Mouse (Mus musculus): ENCODE data around the gene Hormad2. TPM values are rescaled to one million over a fixed set of nuclear protein-coding genes. Genes with fewer than 3 reads are reported as not detected.

Hormad2 gene
- polyA plus RNA-seq, 1 experiment from 2014 or later = 0.35 TPM

DNA sequence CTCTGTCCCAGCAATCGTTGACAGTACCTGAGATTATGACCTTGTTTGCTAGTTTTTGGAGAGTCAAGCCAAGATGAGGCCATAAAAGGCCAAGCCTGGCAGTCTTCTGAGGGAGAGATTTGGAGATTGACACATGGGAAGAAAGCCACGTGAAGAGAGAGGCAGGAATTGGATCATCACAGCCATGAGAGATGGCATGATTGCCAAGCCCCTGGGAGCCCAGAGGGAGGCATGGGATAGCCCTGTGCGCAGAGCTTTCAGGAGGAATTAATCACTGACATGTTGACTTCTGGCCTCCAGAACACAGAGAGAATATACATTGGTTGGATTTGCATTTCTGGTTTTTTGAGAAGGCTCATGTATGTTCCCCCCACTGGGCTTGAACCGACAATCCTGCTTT, 136.7 kb downstream of the Hormad2 start:
- Histone ChIP-seq H3K4me2 (ENCODE audit: low read depth, low read length) (no peak overlapping the region), H3K27me3 (ENCODE audit: control insufficient read depth, insufficient read depth, low read depth, low read length) (no peaks in the 10 kb centered on the region), H3K9me3 (ENCODE audit: control insufficient read depth, low read length) (no peaks in the 10 kb centered on the region), H3K36me3 (ENCODE audit: control insufficient read depth, insufficient read depth, low read length) (no peaks in the 10 kb centered on the region), H3K4me1 (replicated peaks; ENCODE audit: control insufficient read depth, insufficient read depth, low read length) (peaks cover 31% of the 10 kb centered on the region), H3K27ac (ENCODE audit: low read length) (no peak overlapping the region), H3K9ac (ENCODE audit: low read length) (no peak overlapping the region), H3K4me3 (ENCODE audit: low read length) (no peak overlapping the region)
- WGBS = 71% methylated on average over 4 of the region's 4 CpGs
- ATAC-seq (ENCODE audit: low read depth) = no peak

DNA sequence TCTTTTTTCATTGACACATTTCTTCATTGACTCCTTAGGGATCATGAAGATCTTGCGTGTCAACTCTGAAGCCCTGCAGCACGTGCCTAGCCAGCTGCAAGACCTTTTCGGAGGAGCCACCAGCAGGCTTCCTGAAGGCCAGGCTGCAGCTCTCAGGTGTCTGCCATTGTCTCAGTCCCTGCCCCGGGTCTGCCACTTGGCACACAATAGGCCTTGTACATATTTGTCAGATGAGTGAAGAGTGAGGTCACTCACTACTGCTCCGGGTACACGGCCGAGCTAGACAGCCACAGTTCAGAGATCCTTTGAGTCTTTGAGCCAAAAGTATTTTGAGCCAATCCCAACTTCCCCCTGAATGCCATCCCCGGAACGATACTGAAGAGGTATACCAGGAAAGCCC, 137.9 kb downstream of the Hormad2 start:
- Histone ChIP-seq H3K27me3 (ENCODE audit: control insufficient read depth, insufficient read depth, low read depth, low read length) (no peaks in the 10 kb centered on the region), H3K4me2 (ENCODE audit: low read depth, low read length) (no peak overlapping the region), H3K36me3 (ENCODE audit: control insufficient read depth, insufficient read depth, low read length) (no peaks in the 10 kb centered on the region), H3K4me1 (replicated peaks; ENCODE audit: control insufficient read depth, insufficient read depth, low read length) (peaks cover 30% of the 10 kb centered on the region), H3K9ac (ENCODE audit: low read length) (no peak overlapping the region), H3K27ac (ENCODE audit: low read length) (no peak overlapping the region), H3K4me3 (ENCODE audit: low read length) (no peak overlapping the region), H3K9me3 (ENCODE audit: control insufficient read depth, low read length) (no peaks in the 10 kb centered on the region)
- ATAC-seq (ENCODE audit: low read depth) = no peak
- 34% methylated on average over 9 of the region's 9 CpGs for WGBS

DNA sequence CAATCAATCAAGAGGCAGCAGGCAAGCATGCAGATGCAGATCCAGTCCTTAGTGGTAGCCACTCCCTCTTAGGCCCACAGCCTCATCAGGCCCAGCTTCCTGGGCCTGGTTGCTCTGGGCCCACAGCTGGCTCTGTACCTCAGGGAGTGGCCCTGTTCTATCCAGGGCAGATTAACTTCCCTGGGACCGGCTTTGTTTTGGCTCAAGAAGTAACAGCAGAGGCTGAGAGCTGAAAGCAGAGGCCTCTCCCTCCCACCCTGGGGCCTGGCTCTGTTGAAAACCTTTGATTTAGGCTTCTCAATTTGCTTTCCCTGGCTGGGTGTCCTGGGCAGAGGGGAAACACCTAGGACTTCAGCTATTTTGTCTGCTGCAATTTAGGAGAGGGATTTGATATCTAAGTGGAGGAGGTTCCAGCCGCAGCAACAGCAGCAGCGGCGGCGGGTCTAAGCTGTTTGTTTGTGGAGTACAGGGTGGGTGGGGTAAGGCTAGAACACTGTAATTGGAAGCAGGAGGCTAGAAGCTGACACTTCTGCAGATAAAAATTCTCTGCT, 138.5 kb downstream of the Hormad2 start:
- WGBS = 52% methylated on average over 5 of the region's 5 CpGs
- H3K4me3 ChIP-seq (ENCODE audit: low read length) = no peak overlapping the region
- H3K9ac ChIP-seq (ENCODE audit: low read length) = 0 out of 2 replicates have a peak overlapping the region, but pooled peaks have one; percentile 26
- no peaks in the 10 kb centered on the region for H3K36me3 ChIP-seq (ENCODE audit: control insufficient read depth, insufficient read depth, low read length)
- no peak overlapping the region; the same call in 1 of the 2 replicates for H3K27ac ChIP-seq (ENCODE audit: low read length)
- H3K4me1 ChIP-seq (replicated peaks; ENCODE audit: control insufficient read depth, insufficient read depth, low read length) = peaks cover 27% of the 10 kb centered on the region
- no peak for ATAC-seq (ENCODE audit: low read depth)
- H3K4me2 ChIP-seq (ENCODE audit: low read depth, low read length) = no peak overlapping the region
- no peaks in the 10 kb centered on the region for H3K27me3 ChIP-seq (ENCODE audit: control insufficient read depth, insufficient read depth, low read depth, low read length)
- H3K9me3 ChIP-seq (ENCODE audit: control insufficient read depth, low read length) = no peaks in the 10 kb centered on the region

DNA sequence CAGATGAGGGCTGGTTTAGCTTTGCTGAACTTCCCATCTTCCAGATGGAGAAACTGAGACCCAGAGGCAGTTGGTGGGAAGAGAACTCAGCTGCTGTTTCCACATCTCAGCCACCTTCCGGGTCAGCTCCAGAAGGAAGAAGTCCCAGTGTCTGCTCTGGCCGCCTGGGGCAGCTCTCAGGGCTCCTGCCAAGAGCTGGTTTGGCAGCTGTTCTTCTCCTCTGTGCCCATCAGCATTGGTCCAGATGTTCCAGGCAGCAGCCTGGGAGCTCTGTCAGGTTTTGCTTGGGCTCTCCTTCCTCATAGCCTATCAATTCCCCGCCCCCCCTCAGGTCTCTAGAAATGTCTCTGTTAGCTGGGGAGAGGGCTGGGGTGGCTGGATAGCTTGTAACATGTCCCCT, 140.2 kb downstream of the Hormad2 start:
- H3K4me2 ChIP-seq (ENCODE audit: low read depth, low read length) = no peak overlapping the region
- WGBS = 62% methylated on average over 3 of the region's 3 CpGs
- ATAC-seq (ENCODE audit: low read depth) = no peak
- no peaks in the 10 kb centered on the region for H3K27me3 ChIP-seq (ENCODE audit: control insufficient read depth, insufficient read depth, low read depth, low read length)
- H3K27ac ChIP-seq (ENCODE audit: low read length) = no peak overlapping the region
- H3K9me3 ChIP-seq (ENCODE audit: control insufficient read depth, low read length) = no peaks in the 10 kb centered on the region
- peaks cover 29% of the 10 kb centered on the region for H3K4me1 ChIP-seq (replicated peaks; ENCODE audit: control insufficient read depth, insufficient read depth, low read length)
- H3K36me3 ChIP-seq (ENCODE audit: control insufficient read depth, insufficient read depth, low read length) = no peaks in the 10 kb centered on the region
- H3K9ac ChIP-seq (ENCODE audit: low read length) = no peak overlapping the region
- no peak overlapping the region for H3K4me3 ChIP-seq (ENCODE audit: low read length)

DNA sequence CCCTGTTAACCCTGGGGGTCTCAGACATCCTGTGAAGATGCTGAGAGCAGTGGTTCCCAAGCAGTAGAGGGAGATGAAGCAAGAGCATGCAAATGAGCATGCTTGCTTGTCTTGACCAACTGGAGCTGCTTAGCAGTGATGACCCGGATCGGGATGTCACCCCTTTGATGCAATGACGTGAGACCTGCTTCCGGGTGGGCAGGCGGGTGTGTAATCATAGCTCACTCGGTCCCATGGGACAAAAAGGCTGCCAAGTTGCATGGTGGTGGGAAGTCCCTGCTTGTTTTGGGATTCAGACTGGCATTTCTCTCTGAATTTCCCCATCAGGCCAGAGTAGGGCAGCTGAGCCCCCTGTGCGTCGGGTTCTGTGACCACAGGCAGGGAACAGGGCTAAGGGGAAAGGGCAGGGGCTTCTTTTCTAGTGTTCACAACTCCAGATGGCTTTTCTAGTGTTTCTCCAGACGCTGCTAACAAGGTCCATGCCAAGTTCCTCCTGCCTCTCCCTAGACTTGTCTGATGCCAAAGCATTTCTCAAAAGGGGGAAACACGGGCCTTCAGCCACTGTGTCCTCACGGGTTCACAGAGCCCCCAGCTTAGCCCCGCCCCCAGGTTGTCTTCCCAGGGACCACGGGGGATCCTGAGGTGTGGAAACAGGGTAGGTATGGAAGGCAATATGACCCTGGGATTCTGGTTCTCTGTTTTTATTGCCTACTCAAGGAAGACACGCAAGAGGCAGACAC, 141.0 kb downstream of the Hormad2 start:
- WGBS = 52% methylated on average over 14 of the region's 14 CpGs
- no peak overlapping the region for H3K9ac ChIP-seq (ENCODE audit: low read length)
- no peaks in the 10 kb centered on the region for H3K9me3 ChIP-seq (ENCODE audit: control insufficient read depth, low read length)
- H3K36me3 ChIP-seq (ENCODE audit: control insufficient read depth, insufficient read depth, low read length) = no peaks in the 10 kb centered on the region
- H3K27ac ChIP-seq (ENCODE audit: low read length) = no peak overlapping the region
- ATAC-seq (ENCODE audit: low read depth) = peak; percentile 7; the same call in 1 of the 2 replicates
- no peaks in the 10 kb centered on the region for H3K27me3 ChIP-seq (ENCODE audit: control insufficient read depth, insufficient read depth, low read depth, low read length)
- peaks cover 34% of the 10 kb centered on the region for H3K4me1 ChIP-seq (replicated peaks; ENCODE audit: control insufficient read depth, insufficient read depth, low read length)
- H3K4me2 ChIP-seq (ENCODE audit: low read depth, low read length) = no peak overlapping the region
- H3K4me3 ChIP-seq (ENCODE audit: low read length) = no peak overlapping the region

DNA sequence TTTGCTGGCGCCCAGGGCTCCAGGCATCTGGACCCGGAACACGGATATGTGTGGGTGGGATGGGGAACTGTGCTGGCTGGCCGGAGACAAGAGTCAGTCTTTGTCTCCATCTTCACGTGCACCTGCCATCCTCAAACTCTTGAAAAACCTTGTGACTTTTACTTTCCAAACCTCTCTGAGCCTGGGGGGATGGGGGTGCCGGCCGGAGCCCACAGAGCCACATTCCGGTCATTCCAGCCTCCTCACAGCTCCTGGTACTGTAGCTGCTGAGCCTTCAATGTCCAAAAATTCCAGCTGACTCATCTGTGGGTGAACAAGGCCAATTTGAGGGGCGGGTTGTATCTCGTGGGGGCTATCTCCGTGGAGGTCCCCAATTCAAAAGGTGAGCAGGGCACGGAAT, 141.7 kb downstream of the Hormad2 start:
- Histone ChIP-seq H3K4me3 (ENCODE audit: low read length) (no peak overlapping the region), H3K27ac (ENCODE audit: low read length) (peak overlapping the region; percentile 38; the same call in 1 of the 2 replicates), H3K4me1 (replicated peaks; ENCODE audit: control insufficient read depth, insufficient read depth, low read length) (peaks cover 38% of the 10 kb centered on the region), H3K36me3 (ENCODE audit: control insufficient read depth, insufficient read depth, low read length) (no peaks in the 10 kb centered on the region), H3K4me2 (ENCODE audit: low read depth, low read length) (0 out of 2 replicates have a peak overlapping the region, but pooled peaks have one; percentile 15), H3K9ac (ENCODE audit: low read length) (no peak overlapping the region), H3K9me3 (ENCODE audit: control insufficient read depth, low read length) (no peaks in the 10 kb centered on the region), H3K27me3 (ENCODE audit: control insufficient read depth, insufficient read depth, low read depth, low read length) (no peaks in the 10 kb centered on the region)
- WGBS = 20% methylated on average over 12 of the region's 12 CpGs
- ATAC-seq (ENCODE audit: low read depth) = peak; percentile 13; the same call in 1 of the 2 replicates

DNA sequence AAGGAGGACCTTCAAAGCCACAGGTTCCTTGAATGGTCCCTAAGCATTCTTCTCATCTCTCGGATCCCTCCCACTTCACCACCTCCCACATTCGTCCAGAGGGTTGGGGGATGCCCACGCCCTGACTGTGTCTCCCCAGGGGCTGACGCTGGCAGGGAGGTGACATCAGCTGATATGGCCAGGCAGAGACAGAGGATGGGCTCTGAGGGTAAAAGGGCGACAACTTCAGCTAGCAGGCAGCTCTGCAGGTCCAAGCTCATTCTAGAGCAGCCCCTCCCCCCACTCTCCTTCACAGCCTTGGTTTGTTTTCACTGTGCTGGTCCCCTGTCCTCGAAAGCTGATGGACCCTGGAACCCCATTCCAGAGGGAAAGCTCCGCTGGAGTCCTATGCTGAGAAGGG, 142.3 kb downstream of the Hormad2 start:
- Histone ChIP-seq H3K36me3 (ENCODE audit: control insufficient read depth, insufficient read depth, low read length) (no peaks in the 10 kb centered on the region), H3K27ac (ENCODE audit: low read length) (peak overlapping the region; percentile 38; the same call in 1 of the 2 replicates), H3K27me3 (ENCODE audit: control insufficient read depth, insufficient read depth, low read depth, low read length) (peaks cover 5% of the 10 kb centered on the region; the same call in 1 of the 2 replicates), H3K4me2 (ENCODE audit: low read depth, low read length) (0 out of 2 replicates have a peak overlapping the region, but pooled peaks have one; percentile 15), H3K4me1 (replicated peaks; ENCODE audit: control insufficient read depth, insufficient read depth, low read length) (peaks cover 38% of the 10 kb centered on the region), H3K9ac (ENCODE audit: low read length) (no peak overlapping the region), H3K9me3 (ENCODE audit: control insufficient read depth, low read length) (no peaks in the 10 kb centered on the region), H3K4me3 (ENCODE audit: low read length) (no peak overlapping the region)
- 28% methylated on average over 7 of the region's 7 CpGs for WGBS
- no peak for ATAC-seq (ENCODE audit: low read depth)

DNA sequence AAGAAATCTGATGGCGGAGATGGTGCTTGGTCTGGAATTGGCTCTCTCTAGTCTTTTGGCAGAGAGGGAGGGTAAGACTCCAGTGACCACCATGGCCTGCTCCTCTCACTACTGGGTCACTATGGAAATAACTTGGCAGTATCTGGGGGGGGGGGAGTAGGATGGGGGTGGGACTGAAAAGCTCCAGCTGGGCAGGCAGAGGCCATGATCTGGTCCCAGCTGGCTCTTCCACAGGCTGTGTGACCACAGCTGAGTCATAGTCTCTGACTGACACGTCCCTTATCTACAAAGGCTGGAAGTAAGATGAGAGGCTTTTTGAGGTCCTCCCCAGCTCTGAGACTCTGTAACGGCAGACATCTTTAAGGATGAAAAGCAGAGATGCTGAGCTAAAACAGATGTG, 143.2 kb downstream of the Hormad2 start:
- Histone ChIP-seq H3K9ac (ENCODE audit: low read length) (no peak overlapping the region), H3K4me2 (ENCODE audit: low read depth, low read length) (no peak overlapping the region), H3K36me3 (ENCODE audit: control insufficient read depth, insufficient read depth, low read length) (no peaks in the 10 kb centered on the region), H3K4me1 (replicated peaks; ENCODE audit: control insufficient read depth, insufficient read depth, low read length) (peaks cover 35% of the 10 kb centered on the region), H3K9me3 (ENCODE audit: control insufficient read depth, low read length) (no peaks in the 10 kb centered on the region), H3K27me3 (ENCODE audit: control insufficient read depth, insufficient read depth, low read depth, low read length) (peaks cover 6% of the 10 kb centered on the region; the same call in 1 of the 2 replicates), H3K4me3 (ENCODE audit: low read length) (no peak overlapping the region), H3K27ac (ENCODE audit: low read length) (no peak overlapping the region)
- peak; percentile 90 for ATAC-seq (ENCODE audit: low read depth)
- 35% methylated on average over 3 of the region's 3 CpGs for WGBS

DNA sequence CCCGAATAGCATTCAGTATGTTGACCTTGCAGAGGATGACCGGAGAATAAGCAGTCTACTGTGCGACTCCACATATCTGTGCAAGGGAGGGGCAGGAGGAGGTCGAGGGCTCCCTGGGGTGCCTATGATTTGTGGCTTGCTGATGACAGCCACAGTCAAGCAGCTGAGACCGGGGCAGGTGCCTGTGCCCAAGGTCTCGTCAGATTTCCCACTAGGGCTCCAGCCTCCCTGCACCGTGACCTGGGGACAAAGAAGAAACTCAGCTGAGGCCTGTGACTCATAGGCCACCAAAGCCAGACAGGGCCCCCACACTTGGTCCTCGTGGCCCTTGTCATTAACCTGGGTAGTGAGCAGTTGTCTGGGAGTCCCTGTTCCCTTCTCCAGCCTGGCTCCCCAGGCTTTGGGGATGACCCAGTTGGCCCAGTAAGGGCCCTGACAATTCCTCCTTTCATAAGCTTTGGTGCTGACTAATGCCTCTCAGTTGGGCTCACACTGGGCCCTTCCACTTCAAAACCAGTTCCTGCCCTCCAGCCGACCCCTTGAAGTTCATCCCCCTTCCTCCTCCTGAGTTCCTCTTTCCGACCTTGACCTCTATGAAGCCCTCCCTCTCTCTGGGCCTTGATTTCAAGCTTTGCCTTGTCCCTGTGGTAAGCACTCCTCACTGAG, 144.2 kb downstream of the Hormad2 start:
- no peak overlapping the region for H3K4me3 ChIP-seq (ENCODE audit: low read length)
- WGBS = 65% methylated on average over 10 of the region's 10 CpGs
- no peak overlapping the region for H3K4me2 ChIP-seq (ENCODE audit: low read depth, low read length)
- no peak overlapping the region for H3K9ac ChIP-seq (ENCODE audit: low read length)
- peaks cover 34% of the 10 kb centered on the region for H3K4me1 ChIP-seq (replicated peaks; ENCODE audit: control insufficient read depth, insufficient read depth, low read length)
- ATAC-seq (ENCODE audit: low read depth) = no peak
- H3K9me3 ChIP-seq (ENCODE audit: control insufficient read depth, low read length) = no peaks in the 10 kb centered on the region
- H3K36me3 ChIP-seq (ENCODE audit: control insufficient read depth, insufficient read depth, low read length) = no peaks in the 10 kb centered on the region
- peaks cover 6% of the 10 kb centered on the region; the same call in 1 of the 2 replicates for H3K27me3 ChIP-seq (ENCODE audit: control insufficient read depth, insufficient read depth, low read depth, low read length)
- H3K27ac ChIP-seq (ENCODE audit: low read length) = no peak overlapping the region

Measured in lung, embryonic 16.5 days (tissue).